Comparison of ENCODE assay signal across 12 mouse cellular contexts in genomic region chr16:5222140-5222539, GRCm38 (mm10). TPM values are rescaled to one million over a fixed set of nuclear protein-coding genes. Genes with fewer than 3 reads are reported as not detected.
DNase-seq lines count a peak whose midpoint lies in the region; ATAC-seq lines count a peak whose summit lies in the region.
"Had no signal": no experiment of that assay in that cellular context is flagged by ENCODE, and none has a peak within 500 bp of the region (broad histone marks: within the 10 kb centered on the region; RNA-seq: fewer than 3 reads in every experiment).

TSS of gene AU021092 (minus strand) at chr16:5222299.

- ATAC-seq in inflammation-experienced regulatory T-cells, adult 6 months, result no peak
- ATAC-seq: Patski had no signal

- no peak for DNase-seq in left cerebral cortex, postnatal 4 days
- no peak for DNase-seq in left cerebral cortex, postnatal 36 days (ENCODE audit: low spot score in 2 of 2)
- peak; percentile 33 to 43 for DNase-seq in adrenal gland, postnatal 36 days
- no peak for DNase-seq in heart, postnatal 4 days
- peak; percentile 74 for DNase-seq in lung, postnatal 36 days
- no peak for DNase-seq in frontal cortex, postnatal 10 days (ENCODE audit: low spot score in 2 of 2)
- DNase-seq in frontal cortex, postnatal 25 days (ENCODE audit: low spot score in 2 of 2), result no peak
- DNase-seq: cerebellum, postnatal 14 days; gastrocnemius, postnatal 10 days had no signal

- intact Hi-C loops in left cerebral cortex, postnatal 4 days (cut with DNase I), result no loop called here
- intact Hi-C loops in left cerebral cortex, postnatal 36 days (cut with DNase I), result no loop called here

RNA-seq across cellular contexts. Expression of gene AU021092, which starts in this region (rescaled TPM):
- total RNA-seq in left cerebral cortex, postnatal 4 days (2021), result 10 to 100 TPM; 10.2 to 11.3 TPM
- total RNA-seq in left cerebral cortex, postnatal 36 days (2021), result 1 to 10 TPM; 5.3 to 5.8 TPM
- total RNA-seq in adrenal gland, postnatal 36 days (2021), result 10 to 100 TPM; 13.0 to 23.0 TPM
- 10 to 100 TPM; 16.9 to 20.7 TPM for total RNA-seq in heart, postnatal 4 days (2021)
- polyA plus RNA-seq in inflammation-experienced regulatory T-cells, adult 6 months (2017; shearing (Covaris generic)), result not detected
- total RNA-seq: neutrophil, adult 5-6 weeks had no signal

Comparison
In these comparisons a context has a peak if more than half of its experiments do, and no peak if none do; other contexts are left out.
1. DNase-seq: peak in adrenal gland, postnatal 36 days (2 of 2) and lung, postnatal 36 days (single experiment); none in left cerebral cortex, postnatal 4 days (single experiment), left cerebral cortex, postnatal 36 days (0 of 2), heart, postnatal 4 days (single experiment), frontal cortex, postnatal 10 days (0 of 2) and frontal cortex, postnatal 25 days (0 of 2).